Mouse (Mus musculus) erythroblast, embryonic 14.5 days (primary cell): ENCODE measurements around the gene Tenm2. TPM values are rescaled to one million over a fixed set of nuclear protein-coding genes. Genes with fewer than 3 reads are reported as not detected.

Experiments used
- H3K27me3 ChIP-seq: 2 replicates; pipeline ENCODE4 v1.6.1; 2012; ENCODE audit warnings: inconsistent platforms; ENCODE audit not compliant: control insufficient read depth
- H3K36me3 ChIP-seq: 2 replicates; pipeline ENCODE4 v1.6.1; 2012; ENCODE audit warnings: mild to moderate bottlenecking, inconsistent platforms; ENCODE audit not compliant: control insufficient read depth
- H3K4me1 ChIP-seq: 2 replicates; pipeline ENCODE4 v1.6.1; 2012; ENCODE audit warnings: inconsistent platforms; ENCODE audit not compliant: control insufficient read depth
- H3K4me3 ChIP-seq: replicated peaks from 2 replicates; pipeline ENCODE3; 2012; ENCODE audit warnings: moderate library complexity, mild to moderate bottlenecking, inconsistent platforms
- H3K9me3 ChIP-seq: 2 replicates; pipeline ENCODE4 v1.6.1; 2012; ENCODE audit warnings: low read length, inconsistent platforms, mixed read lengths; ENCODE audit not compliant: control insufficient read depth
- GATA1 ChIP-seq: IDR thresholded peaks from 2 replicates; pipeline ENCODE4 v1.6.1; 2012; ENCODE audit warnings: low read length, inconsistent platforms, mixed read lengths
- TAL1 ChIP-seq: IDR thresholded peaks from 3 replicates; pipeline ENCODE4 v1.6.1; 2012; ENCODE audit warnings: low read length, inconsistent platforms, mixed read lengths
- polyA plus RNA-seq: library from polyadenylated mRNA; stranded (reverse); fragments of >175 nt; gene quantifications from 2 replicates; pipeline ENCODE4 v1.2.3, GENCODE M21; 2012

Gene Tenm2
- polyA plus RNA-seq, 1 experiment = under 0.01 TPM

DNA sequence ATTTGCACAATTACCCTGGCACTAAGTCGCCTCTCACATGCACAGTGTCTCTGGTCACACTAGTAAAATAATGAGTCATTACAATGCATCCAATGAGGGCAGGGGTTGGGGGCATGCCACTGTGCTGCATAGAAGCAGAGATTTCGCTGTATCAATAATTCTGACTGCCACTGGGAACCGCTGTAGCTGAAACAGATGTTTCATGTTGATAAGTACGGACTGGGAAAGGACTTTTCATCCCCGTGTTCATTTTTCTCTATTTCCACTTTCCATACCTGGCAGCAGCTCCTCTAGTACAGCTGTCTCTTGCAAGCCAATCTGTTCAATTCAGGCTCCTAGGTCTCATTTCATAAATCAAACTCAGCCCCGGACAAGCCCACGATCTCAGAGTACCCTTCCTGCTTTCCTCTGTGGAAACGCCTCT, 433.5 kb downstream of the Tenm2 start:
- Histone ChIP-seq H3K9me3 (peaks cover 2% of the 10 kb centered on the region; the same call in 1 of the 2 replicates), H3K4me1 (no peaks in the 10 kb centered on the region), H3K27me3 (no peaks in the 10 kb centered on the region), H3K36me3 (no peaks in the 10 kb centered on the region), H3K4me3 (no peak overlapping the region)
- no peak for TF ChIP-seq TAL1
- no peak for TF ChIP-seq GATA1

DNA sequence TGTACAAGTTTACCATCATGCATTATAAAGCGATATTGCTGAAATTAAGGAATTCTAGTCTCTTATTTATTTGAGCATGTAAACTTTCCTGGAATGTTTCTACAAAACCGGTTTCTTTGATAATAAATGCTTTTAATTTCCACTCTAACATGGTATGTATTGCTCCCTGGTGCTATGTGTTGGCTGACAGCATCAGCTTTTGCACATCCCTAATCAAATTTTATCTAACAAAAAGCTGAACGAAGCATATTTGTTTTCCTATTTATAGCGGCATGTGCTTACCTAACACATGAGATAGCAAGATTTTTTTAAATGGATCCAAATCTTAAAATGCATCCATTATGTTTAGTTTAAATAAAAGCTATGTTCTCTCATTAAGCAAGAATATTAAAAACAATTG, 434.1 kb downstream of the Tenm2 start:
- Histone ChIP-seq H3K36me3 (no peaks in the 10 kb centered on the region), H3K4me1 (no peaks in the 10 kb centered on the region), H3K27me3 (no peaks in the 10 kb centered on the region), H3K4me3 (no peak overlapping the region), H3K9me3 (peaks cover 2% of the 10 kb centered on the region; the same call in 1 of the 2 replicates)
- TF ChIP-seq TAL1 (no peak), GATA1 (no peak)

DNA sequence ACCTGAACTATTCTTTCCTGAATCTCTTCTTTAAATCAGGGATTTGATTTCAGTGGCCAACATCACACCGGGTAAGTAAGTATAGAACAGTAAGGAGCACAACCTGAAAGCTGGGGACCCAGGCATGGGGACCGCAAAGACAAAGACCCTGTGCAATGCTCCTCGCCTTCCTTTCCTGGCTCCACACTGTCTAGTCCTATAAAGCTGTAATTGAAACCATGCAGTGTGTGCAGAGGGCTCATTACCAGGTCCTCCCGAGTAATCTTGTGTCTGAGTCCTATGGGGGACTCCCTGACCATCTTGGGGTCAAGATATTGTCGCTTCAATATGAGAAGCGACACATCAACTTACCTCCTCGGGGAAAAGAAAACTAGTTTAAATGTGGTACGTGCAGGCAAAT, 436.4 kb downstream of the Tenm2 start:
- TF ChIP-seq TAL1 (no peak), GATA1 (no peak)
- Histone ChIP-seq H3K4me1 (no peaks in the 10 kb centered on the region), H3K27me3 (no peaks in the 10 kb centered on the region), H3K36me3 (no peaks in the 10 kb centered on the region), H3K9me3 (peaks cover 2% of the 10 kb centered on the region; the same call in 1 of the 2 replicates), H3K4me3 (no peak overlapping the region)

DNA sequence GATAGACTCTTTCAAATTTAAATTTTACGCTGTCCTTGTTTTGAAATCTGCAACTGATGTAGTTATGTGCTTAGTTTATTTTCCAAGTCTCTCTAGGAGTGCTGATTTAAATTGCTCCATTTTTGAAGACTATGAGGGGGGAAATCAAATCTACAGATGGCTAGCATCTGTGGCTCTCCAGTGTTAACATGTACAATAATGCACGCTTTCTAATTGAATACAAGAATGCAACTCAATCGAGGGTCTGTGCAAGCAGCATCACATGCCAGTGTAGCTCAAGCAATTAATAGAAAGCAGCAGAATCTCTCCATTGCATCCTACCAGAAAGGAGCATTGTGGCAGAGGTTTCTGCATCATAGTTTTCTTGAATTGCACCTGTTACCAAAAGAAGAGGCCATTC, 477.8 kb downstream of the Tenm2 start:
- Histone ChIP-seq H3K36me3 (no peaks in the 10 kb centered on the region), H3K27me3 (no peaks in the 10 kb centered on the region), H3K4me3 (no peak overlapping the region), H3K4me1 (no peaks in the 10 kb centered on the region), H3K9me3 (no peaks in the 10 kb centered on the region)
- no peak for TF ChIP-seq GATA1
- no peak for TF ChIP-seq TAL1

DNA sequence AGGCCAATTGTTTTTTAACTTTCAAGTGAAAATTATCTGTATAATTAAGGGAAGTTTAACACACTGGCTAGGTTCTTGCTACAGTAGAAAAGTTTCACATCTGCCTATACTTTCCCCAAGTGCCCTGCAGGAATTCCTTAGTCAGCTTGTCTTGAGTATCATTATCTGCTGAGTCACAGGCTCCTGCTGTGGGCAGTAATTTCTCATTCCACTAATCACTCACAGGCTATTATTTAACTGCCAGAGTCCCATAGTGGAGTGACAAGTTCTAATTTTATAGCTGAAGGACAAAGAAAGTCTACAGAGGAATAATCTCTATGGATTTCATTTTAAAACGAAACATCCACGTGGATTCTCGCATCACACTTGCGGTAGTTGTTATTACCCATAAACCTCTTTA, 489.5 kb downstream of the Tenm2 start:
- H3K36me3 ChIP-seq = no peaks in the 10 kb centered on the region
- peaks cover 2% of the 10 kb centered on the region; the same call in 1 of the 2 replicates for H3K9me3 ChIP-seq
- TF ChIP-seq TAL1 (no peak), GATA1 (no peak)
- H3K4me3 ChIP-seq = no peak overlapping the region
- no peaks in the 10 kb centered on the region for H3K4me1 ChIP-seq
- no peaks in the 10 kb centered on the region for H3K27me3 ChIP-seq

DNA sequence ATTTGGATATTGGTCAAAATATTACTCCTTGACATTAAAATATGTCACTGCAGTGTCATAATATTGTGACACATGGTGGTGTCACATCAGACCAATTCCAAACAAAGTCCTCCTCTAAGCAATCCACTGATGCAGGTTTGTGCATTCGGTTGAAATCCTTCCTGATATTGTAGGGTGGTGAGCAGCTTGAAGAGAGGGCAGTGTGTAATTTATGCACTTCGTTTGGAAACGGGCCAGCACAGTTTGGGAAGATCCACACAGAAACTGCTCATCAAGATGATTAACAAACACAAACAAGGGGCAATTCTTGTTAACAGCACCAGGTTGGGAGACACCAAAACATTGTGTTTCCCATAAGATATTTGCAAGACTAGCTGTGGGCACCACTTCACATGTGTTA, 508.0 kb downstream of the Tenm2 start:
- TF ChIP-seq TAL1 (no peak), GATA1 (no peak)
- Histone ChIP-seq H3K9me3 (no peaks in the 10 kb centered on the region), H3K4me3 (no peak overlapping the region), H3K4me1 (no peaks in the 10 kb centered on the region), H3K27me3 (no peaks in the 10 kb centered on the region), H3K36me3 (no peaks in the 10 kb centered on the region)

DNA sequence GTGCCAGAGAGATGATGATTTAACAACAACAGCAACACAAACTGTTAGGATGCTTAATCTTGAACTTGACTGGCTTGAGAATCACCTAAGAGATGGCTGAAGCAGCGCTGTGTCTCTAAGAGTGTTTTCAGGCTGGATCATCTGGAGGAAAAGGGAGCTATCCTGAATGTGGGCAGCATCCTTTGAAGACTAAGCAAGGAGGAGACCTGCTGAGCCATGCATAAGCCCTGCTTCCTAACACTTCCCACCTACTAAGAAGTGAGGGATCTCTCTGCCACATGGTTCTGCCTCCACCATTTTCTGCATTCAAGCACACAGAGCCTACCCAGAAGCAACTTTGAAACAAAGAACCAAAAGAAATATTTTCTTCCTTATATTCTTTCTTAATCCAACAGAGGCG, 532.9 kb downstream of the Tenm2 start:
- peaks cover 8% of the 10 kb centered on the region for H3K9me3 ChIP-seq
- H3K36me3 ChIP-seq = no peaks in the 10 kb centered on the region
- no peaks in the 10 kb centered on the region for H3K27me3 ChIP-seq
- TF ChIP-seq TAL1 = no peak
- TF ChIP-seq GATA1 = no peak
- no peaks in the 10 kb centered on the region for H3K4me1 ChIP-seq
- no peak overlapping the region for H3K4me3 ChIP-seq

DNA sequence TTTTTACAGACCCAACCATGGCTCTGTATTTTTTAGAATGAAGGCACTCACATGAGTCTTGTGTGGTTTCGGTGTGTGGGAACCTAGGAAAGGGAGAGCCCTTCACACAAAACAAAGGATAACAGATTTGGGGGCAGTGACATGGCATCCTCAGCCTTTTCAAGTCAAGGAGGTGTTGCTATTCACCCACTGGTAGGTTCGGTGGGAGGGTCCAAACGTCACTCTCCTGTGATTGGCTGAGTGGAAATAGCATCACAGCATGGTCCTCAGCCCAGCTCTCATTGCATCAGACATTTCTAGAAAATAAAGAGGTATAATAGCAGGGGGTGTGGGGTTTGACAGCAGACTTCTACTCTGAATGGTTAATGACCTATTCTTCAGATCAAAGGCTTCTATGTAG, 534.8 kb downstream of the Tenm2 start:
- no peaks in the 10 kb centered on the region for H3K27me3 ChIP-seq
- TF ChIP-seq GATA1 = no peak
- no peak for TF ChIP-seq TAL1
- no peaks in the 10 kb centered on the region for H3K4me1 ChIP-seq
- peaks cover 9% of the 10 kb centered on the region for H3K9me3 ChIP-seq
- H3K4me3 ChIP-seq = no peak overlapping the region
- H3K36me3 ChIP-seq = no peaks in the 10 kb centered on the region

DNA sequence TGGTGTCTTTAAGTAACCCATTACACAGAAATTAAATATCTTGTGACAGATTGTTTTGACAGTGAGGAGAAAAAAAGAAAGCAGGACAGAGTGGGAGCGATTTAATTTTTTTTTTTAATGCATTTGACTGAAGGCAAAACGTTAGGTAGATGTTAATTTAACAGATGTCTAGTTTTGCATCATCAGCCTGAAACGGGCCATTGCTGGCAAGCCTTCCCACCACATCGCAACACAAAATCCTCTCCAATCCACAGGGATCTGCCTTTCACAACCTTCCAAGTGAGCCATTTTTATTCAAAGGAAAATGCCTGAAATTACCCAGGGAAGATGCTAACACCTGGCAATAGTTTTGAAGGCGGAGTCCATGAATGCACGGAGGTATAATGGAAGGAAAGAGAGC, 535.6 kb downstream of the Tenm2 start:
- H3K4me3 ChIP-seq = no peak overlapping the region
- H3K36me3 ChIP-seq = no peaks in the 10 kb centered on the region
- TF ChIP-seq TAL1 = no peak
- H3K4me1 ChIP-seq = no peaks in the 10 kb centered on the region
- no peaks in the 10 kb centered on the region for H3K27me3 ChIP-seq
- peaks cover 9% of the 10 kb centered on the region for H3K9me3 ChIP-seq

DNA sequence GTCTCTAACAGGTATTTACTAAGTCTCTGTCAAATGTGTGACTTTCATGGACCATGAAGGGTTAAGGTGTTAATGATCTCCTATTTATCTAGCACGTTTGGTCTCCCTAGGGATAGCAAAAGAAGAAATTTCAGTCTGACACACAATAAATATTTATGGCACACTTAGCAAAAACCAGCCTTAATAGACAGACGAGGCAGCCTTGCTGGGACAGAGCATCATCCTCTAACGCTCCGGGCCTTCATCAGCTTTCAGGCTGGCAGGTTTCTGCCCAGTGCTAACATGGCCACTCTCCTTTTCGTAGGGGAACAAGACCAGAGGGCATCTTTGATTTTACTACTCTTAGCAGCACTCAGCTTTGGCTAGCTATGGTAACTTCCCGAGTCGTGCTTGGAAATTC, 537.5 kb downstream of the Tenm2 start:
- H3K4me3 ChIP-seq = no peak overlapping the region
- H3K27me3 ChIP-seq = no peaks in the 10 kb centered on the region
- H3K4me1 ChIP-seq = no peaks in the 10 kb centered on the region
- peaks cover 9% of the 10 kb centered on the region for H3K9me3 ChIP-seq
- H3K36me3 ChIP-seq = no peaks in the 10 kb centered on the region
- no peak for TF ChIP-seq TAL1
- TF ChIP-seq GATA1 = no peak
